Mouse (Mus musculus) hindbrain, embryonic 15.5 days (tissue): Measurements from ENCODE around the gene Hnrnpc. TPM values are rescaled to one million over a fixed set of nuclear protein-coding genes. Genes with fewer than 3 reads are reported as not detected.

Experiments used
- ATAC-seq: fragments of 200-750 bp; cut with Nextera tagmentation; 2 replicates; pipeline ENCODE4 v1.8.0; 2017; ENCODE audit warnings: low read depth, moderate number of reproducible peaks, moderate TSS enrichment; ENCODE audit not compliant: low FRiP score
- H3K27ac ChIP-seq: fragments of 300-500 bp; sonication (generic); replicated peaks from 2 replicates; pipeline ENCODE4 v1.5.1; 2015; ENCODE audit warnings: mild to moderate bottlenecking, inconsistent platforms
- H3K27me3 ChIP-seq: fragments of 300-500 bp; sonication (generic); 2 replicates; pipeline ENCODE4 v1.6.1; 2015; ENCODE audit warnings: control low read depth, inconsistent platforms
- H3K36me3 ChIP-seq: fragments of 300-500 bp; sonication (generic); 2 replicates; pipeline ENCODE4 v1.6.1; 2015; ENCODE audit warnings: control low read depth, inconsistent platforms
- H3K4me1 ChIP-seq: fragments of 300-500 bp; sonication (generic); replicated peaks from 2 replicates; pipeline ENCODE4 v1.6.1; 2015; ENCODE audit warnings: control low read depth, inconsistent platforms
- H3K4me2 ChIP-seq: fragments of 300-500 bp; sonication (generic); 2 replicates; pipeline ENCODE4 v1.6.1; 2015; ENCODE audit warnings: moderate library complexity, mild to moderate bottlenecking, inconsistent platforms
- H3K4me3 ChIP-seq: fragments of 300-500 bp; sonication (generic); 2 replicates; pipeline ENCODE4 v1.5.1; 2015; ENCODE audit warnings: mild to moderate bottlenecking, inconsistent platforms
- H3K9ac ChIP-seq: fragments of 300-500 bp; sonication (generic); 2 replicates; pipeline ENCODE4 v1.6.1; 2015; ENCODE audit warnings: inconsistent platforms
- H3K9me3 ChIP-seq: fragments of 300-500 bp; sonication (generic); 2 replicates; pipeline ENCODE4 v1.6.1; 2016; ENCODE audit warnings: control low read depth, inconsistent platforms
- WGBS: fragments of 180-500 bp; shearing (Covaris S2); methylation state at CpG from one replicate; pipeline ENCODE4 v1.1.7; 2015; 5-methylcytosine and 5-hydroxymethylcytosine counted together
- polyA plus RNA-seq: library from polyadenylated mRNA; unstranded; fragments of >200 nt; fragmentation: Nextera tagmentation; extraction: Ambion mirVana; gene quantifications from 2 replicates; pipeline ENCODE4 v1.2.1, GENCODE M21; 2015

Hnrnpc gene
- polyA plus RNA-seq, 1 experiment from 2014 or later: 445 TPM

- peaks cover 13% of the 10 kb centered on the region for H3K4me1 ChIP-seq
- ATAC-seq: no peak
- H3K9me3 ChIP-seq: no peaks in the 10 kb centered on the region
- H3K9ac ChIP-seq: no peak overlapping the region
- peak overlapping the region; percentile 99 for H3K4me2 ChIP-seq
- no peaks in the 10 kb centered on the region for H3K27me3 ChIP-seq
- no peaks in the 10 kb centered on the region for H3K36me3 ChIP-seq
- WGBS: 65% methylated on average over 7 of the region's 7 CpGs
- H3K4me3 ChIP-seq: peak overlapping the region; percentile 59
- peak overlapping the region; percentile 88; the same call in 1 of the 2 replicates for H3K27ac ChIP-seq
Observed at GRCm38 (mm10) chr14:52120169-52120568, 16.3 kb upstream of the Hnrnpc start.

DNA sequence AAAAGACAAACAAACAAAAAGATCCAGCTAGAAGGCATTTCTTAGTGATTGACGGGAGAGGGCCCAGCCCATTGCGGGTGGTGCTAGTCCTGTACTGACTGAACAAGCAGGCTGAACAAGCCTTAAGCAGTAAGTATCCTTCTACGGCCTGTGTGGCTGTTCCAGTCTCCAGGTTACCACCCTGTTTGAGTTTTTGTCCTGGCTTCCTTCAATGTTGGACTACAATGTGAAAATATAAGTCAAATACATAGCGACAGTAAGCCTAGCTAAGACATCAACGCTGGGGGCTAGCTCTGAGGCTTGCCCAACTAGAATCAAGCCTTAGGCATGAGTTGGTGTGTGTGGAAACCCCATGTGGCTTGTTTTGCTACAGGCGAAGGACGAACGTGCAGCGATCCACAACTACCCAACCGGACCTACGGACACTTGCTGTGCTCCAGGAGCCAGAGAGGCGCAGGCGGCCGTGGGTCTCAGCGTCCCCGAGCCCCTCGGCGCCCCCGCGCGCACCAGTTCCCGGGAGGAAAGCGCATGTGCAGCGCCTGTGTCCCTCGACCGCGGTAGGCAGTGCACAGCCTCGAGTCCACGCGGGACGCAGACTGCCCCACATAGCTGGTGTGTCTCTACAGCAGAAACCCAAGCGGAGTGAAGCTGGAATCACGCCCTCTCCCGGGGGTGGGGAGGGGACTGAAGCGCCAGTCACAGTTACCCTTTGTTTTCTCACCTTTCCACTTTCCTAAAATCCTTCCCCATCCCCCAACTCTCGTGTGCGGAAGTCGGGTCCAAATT is 15.2 kb upstream of the Hnrnpc start:
- no peaks in the 10 kb centered on the region for H3K27me3 ChIP-seq
- peak overlapping the region; percentile 88 for H3K27ac ChIP-seq
- peaks cover 13% of the 10 kb centered on the region for H3K4me1 ChIP-seq
- no peaks in the 10 kb centered on the region for H3K36me3 ChIP-seq
- H3K9ac ChIP-seq: peak overlapping the region; percentile 64
- H3K4me3 ChIP-seq: peak overlapping the region; percentile 59
- ATAC-seq: peak; percentile 88
- no peaks in the 10 kb centered on the region for H3K9me3 ChIP-seq
- WGBS: under 1% methylated on average over 38 of the region's 38 CpGs
- peak overlapping the region; percentile 99 for H3K4me2 ChIP-seq

DNA sequence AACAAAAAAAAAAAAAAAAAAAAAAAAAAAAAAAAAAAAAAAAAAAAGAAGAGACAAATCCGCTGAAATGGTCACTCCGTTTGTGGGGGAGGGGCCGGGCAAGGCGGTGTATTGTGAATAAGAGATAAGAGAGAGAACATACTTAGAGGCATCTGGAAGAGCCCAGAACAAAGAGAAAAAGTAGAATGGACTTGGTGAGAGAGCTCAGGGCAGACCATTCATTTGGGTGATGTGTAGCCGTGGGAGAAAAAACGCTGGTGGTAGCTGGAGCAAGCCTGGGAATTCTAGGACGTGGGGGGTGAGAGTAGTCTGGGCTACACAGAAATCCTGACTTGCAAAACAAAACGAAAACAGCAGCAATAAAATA is 14.6 kb upstream of the Hnrnpc start:
- Histone ChIP-seq H3K27ac (peak overlapping the region; percentile 88), H3K9me3 (no peaks in the 10 kb centered on the region), H3K4me1 (peaks cover 13% of the 10 kb centered on the region), H3K9ac (peak overlapping the region; percentile 64), H3K4me3 (peak overlapping the region; percentile 59), H3K4me2 (peak overlapping the region; percentile 99), H3K36me3 (no peaks in the 10 kb centered on the region), H3K27me3 (no peaks in the 10 kb centered on the region)
- WGBS: 17% methylated on average over 8 of the region's 8 CpGs
- peak; percentile 59 for ATAC-seq

GRCm38 (mm10) chr14:52117241-52117640 is 13.4 kb upstream of the Hnrnpc start:
- no peak for ATAC-seq
- 96% methylated on average over 5 of the region's 5 CpGs for WGBS

DNA sequence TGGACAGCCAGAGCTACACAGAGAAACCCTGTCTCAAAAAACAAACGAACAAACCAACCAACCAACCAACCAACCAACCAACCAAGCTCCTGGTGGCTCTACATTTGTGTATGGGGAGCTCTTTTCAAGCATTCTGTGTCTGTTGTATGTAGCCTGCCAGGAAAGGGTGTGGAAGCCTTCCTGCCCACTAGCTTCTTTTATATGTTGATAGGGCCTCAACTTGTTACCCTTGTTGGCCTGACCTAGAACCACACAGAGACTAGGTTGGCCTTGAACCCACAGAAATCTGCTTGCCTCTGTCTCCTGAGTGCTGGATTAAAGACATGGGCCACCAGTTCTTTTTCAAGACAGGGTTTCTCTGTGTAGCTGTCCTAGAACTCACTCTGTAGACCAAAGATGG is 10.3 kb upstream of the Hnrnpc start:
- Histone ChIP-seq H3K36me3 (no peaks in the 10 kb centered on the region), H3K27me3 (no peaks in the 10 kb centered on the region), H3K4me1 (peaks cover 7% of the 10 kb centered on the region), H3K9me3 (no peaks in the 10 kb centered on the region), H3K4me2 (no peak overlapping the region), H3K9ac (no peak overlapping the region), H3K27ac (no peak overlapping the region), H3K4me3 (no peak overlapping the region)
- ATAC-seq: no peak
- WGBS: 71% methylated on average over 1 of the region's 1 CpGs

More at GRCm38 (mm10) chr14:52117241-52117640, 13.4 kb upstream of the Hnrnpc start:
- Histone ChIP-seq H3K4me1 (peaks cover 13% of the 10 kb centered on the region), H3K9ac (no peak overlapping the region), H3K27me3 (no peaks in the 10 kb centered on the region), H3K4me3 (no peak overlapping the region), H3K36me3 (no peaks in the 10 kb centered on the region), H3K27ac (no peak overlapping the region), H3K9me3 (no peaks in the 10 kb centered on the region), H3K4me2 (no peak overlapping the region)

DNA sequence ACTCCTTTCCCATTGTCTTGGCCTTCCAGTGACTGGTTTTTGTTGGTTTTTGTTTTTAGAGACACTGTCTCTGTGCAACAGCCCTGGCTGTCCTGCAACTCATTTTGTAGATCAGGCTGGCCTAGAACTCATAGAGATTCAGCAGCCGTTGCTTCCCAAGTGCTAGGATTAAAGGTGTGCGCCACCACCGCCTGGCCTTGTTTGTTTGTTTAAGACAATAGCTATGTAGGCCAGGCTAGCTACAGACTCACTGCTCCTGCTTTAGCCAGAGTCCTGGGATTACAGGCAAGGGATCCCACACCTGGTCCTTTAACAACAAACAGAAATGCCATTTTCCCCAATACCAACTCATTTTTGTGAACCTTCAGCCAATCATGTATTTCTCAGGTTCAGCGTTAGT is 6.5 kb upstream of the Hnrnpc start, which contains the start of gene Rpgrip1:
TSS of gene Rpgrip1 (plus strand) at position 359 of the 400 bp plus-strand sequence.
- WGBS: 89% methylated on average over 4 of the region's 4 CpGs
- ATAC-seq: no peak
- H3K9ac ChIP-seq: no peak within 1 kb of the TSS
- H3K4me2 ChIP-seq: no peak within 1 kb of the TSS
- H3K4me1 ChIP-seq: 0 out of 2 replicates have a peak, but pooled peaks cover 4% of the 10 kb centered on the region
- no peaks in the 10 kb centered on the region for H3K27me3 ChIP-seq
- no peak within 1 kb of the TSS for H3K4me3 ChIP-seq
- H3K36me3 ChIP-seq: no peaks in the 10 kb centered on the region
- H3K9me3 ChIP-seq: no peaks in the 10 kb centered on the region
- H3K27ac ChIP-seq: no peak within 1 kb of the TSS

- WGBS: 92% methylated on average over 2 of the region's 2 CpGs
- H3K4me2 ChIP-seq: no peak overlapping the region
- no peaks in the 10 kb centered on the region for H3K36me3 ChIP-seq
- peaks cover 5% of the 10 kb centered on the region for H3K4me1 ChIP-seq
- H3K4me3 ChIP-seq: no peak overlapping the region
- no peak overlapping the region for H3K27ac ChIP-seq
- ATAC-seq: no peak
- no peak overlapping the region for H3K9ac ChIP-seq
- H3K9me3 ChIP-seq: no peaks in the 10 kb centered on the region
- no peaks in the 10 kb centered on the region for H3K27me3 ChIP-seq
Observed at GRCm38 (mm10) chr14:52108025-52108424, 4.2 kb upstream of the Hnrnpc start.

DNA sequence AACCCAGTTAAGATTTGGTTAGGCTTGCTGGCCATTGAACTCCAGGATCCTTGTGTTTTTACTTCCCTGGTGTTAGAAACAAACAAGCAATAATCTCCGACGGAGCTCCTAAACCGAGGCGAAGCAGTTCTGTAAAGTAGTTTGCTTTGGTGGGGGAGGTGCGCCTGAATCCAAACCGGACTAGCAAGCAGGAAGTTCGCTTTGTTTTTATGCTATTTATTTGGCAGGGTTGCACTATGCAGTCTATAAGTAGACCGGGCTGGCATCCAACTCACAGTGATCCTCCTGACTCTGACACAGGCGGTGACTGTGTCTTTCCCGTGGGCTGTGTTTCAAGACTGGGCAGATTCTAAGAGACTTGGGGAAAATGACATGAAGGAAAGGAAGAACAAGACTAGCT is 2.9 kb upstream of the Hnrnpc start:
- Histone ChIP-seq H3K36me3 (0 out of 2 replicates have a peak, but pooled peaks cover 1% of the 10 kb centered on the region), H3K4me3 (no peak overlapping the region), H3K9ac (no peak overlapping the region), H3K27ac (peak overlapping the region; percentile 70), H3K4me2 (no peak overlapping the region), H3K27me3 (no peaks in the 10 kb centered on the region), H3K4me1 (peaks cover 17% of the 10 kb centered on the region), H3K9me3 (no peaks in the 10 kb centered on the region)
- no peak for ATAC-seq
- 36% methylated on average over 10 of the region's 10 CpGs for WGBS

DNA sequence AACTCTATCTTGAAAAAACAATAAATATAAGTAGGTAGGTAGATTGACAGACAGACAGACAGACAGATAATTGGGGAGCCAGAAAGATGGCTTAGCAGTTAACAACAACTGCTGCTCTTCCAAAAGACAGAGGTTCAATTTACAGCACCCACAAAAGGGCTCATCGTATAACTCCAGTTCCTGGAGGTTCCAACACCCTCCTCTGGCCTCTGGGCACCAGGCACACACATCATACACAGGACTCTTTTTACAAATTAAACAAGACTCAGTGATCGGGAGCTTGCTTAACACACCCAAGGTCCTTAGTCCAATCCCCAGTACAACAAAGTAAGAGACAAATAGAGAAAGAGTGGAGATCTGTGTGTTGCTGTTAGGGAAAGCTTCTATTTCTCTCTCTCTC is 1.5 kb upstream of the Hnrnpc start:
- Histone ChIP-seq H3K4me3 (no peak overlapping the region), H3K9me3 (no peaks in the 10 kb centered on the region), H3K36me3 (0 out of 2 replicates have a peak, but pooled peaks cover 7% of the 10 kb centered on the region), H3K4me2 (no peak overlapping the region), H3K27me3 (no peaks in the 10 kb centered on the region), H3K27ac (no peak overlapping the region), H3K4me1 (peaks cover 31% of the 10 kb centered on the region), H3K9ac (no peak overlapping the region)
- 85% methylated on average over 2 of the region's 2 CpGs for WGBS
- no peak for ATAC-seq

DNA sequence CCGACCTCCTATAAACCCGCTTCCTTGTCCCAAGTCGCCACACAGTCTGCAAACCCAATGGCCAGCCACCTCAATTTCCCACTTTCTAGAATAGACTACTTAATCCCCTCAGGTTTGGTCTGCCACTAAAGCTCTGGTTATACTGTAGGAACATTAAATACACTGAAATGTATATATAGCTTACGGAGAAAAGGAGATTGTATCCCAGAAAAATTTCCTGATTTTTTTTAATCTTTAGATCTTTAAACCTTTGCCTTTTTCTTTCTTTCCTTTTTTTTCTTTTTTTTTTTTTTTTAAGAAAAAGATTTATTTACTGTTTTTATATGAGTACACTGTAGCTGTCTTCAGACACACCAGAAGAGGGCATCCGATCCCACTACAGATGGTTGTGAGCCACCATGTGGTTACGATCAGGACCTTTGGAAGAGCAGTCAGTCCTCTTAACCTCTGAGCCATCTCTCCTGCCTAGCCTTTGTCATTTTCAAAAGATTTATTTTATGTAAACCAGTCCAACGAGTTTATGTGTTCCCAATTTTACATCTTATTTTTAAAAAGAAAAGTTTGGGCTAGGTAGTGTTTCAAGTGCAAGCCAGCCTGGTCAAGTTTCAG is 953 bp upstream of the Hnrnpc start:
- Histone ChIP-seq H3K36me3 (0 out of 2 replicates have a peak, but pooled peaks cover 7% of the 10 kb centered on the region), H3K4me1 (peaks cover 36% of the 10 kb centered on the region), H3K9ac (peak overlapping the region; percentile 53), H3K4me3 (peak overlapping the region; percentile 42), H3K27ac (peak overlapping the region; percentile 97), H3K9me3 (no peaks in the 10 kb centered on the region), H3K27me3 (no peaks in the 10 kb centered on the region), H3K4me2 (peak overlapping the region; percentile 80)
- no peak for ATAC-seq
- WGBS: 39% methylated on average over 7 of the region's 7 CpGs

DNA sequence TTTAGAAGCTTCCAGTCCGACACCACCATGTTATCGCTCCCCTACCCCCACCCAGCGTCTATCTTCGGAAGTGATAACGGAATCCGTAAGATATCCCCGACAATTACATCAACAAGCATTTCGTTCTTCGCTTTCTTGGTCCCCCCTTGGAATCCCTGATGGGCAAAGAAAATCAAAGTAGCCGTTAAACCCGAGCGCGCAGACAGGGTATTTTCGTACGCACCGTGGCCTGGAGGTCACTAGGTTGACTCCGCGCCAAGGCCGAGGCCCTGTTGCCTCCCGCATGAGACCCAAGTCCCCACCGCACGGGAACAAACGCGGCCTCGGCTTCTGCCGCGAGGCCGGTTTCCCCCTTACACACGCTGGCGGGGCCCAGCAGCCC is 363 bp downstream of the Hnrnpc start:
- peak; percentile 31; the same call in 1 of the 2 replicates for ATAC-seq
- Histone ChIP-seq H3K9me3 (no peaks in the 10 kb centered on the region), H3K4me1 (peaks cover 44% of the 10 kb centered on the region), H3K4me3 (peak overlapping the region; percentile 78), H3K27me3 (no peaks in the 10 kb centered on the region), H3K36me3 (0 out of 2 replicates have a peak, but pooled peaks cover 7% of the 10 kb centered on the region), H3K4me2 (peak overlapping the region; percentile 83), H3K27ac (peak overlapping the region; percentile 93), H3K9ac (peak overlapping the region; percentile 89)
- WGBS: under 1% methylated on average over 30 of the region's 30 CpGs
